Mouse (Mus musculus): ENCODE measurements around the gene Foxn3. TPM values are rescaled to one million over a fixed set of nuclear protein-coding genes. Genes with fewer than 3 reads are reported as not detected.

Foxn3 gene
- polyA plus RNA-seq, 1 experiment, result 28.9 TPM

- peaks cover 23% of the 10 kb centered on the region for H3K4me1 ChIP-seq (ENCODE audit: control insufficient read depth, insufficient read depth, insufficient read length, low read length)
- H3K4me3 ChIP-seq (ENCODE audit: insufficient read depth, low read depth, low read length), result no peak overlapping the region
- no peak overlapping the region for H3K27ac ChIP-seq (replicated peaks; ENCODE audit: low read depth, low read length)
Measured at GRCm38 (mm10) chr12:99257570-99257969, 305.8 kb downstream of the Foxn3 start.

DNA sequence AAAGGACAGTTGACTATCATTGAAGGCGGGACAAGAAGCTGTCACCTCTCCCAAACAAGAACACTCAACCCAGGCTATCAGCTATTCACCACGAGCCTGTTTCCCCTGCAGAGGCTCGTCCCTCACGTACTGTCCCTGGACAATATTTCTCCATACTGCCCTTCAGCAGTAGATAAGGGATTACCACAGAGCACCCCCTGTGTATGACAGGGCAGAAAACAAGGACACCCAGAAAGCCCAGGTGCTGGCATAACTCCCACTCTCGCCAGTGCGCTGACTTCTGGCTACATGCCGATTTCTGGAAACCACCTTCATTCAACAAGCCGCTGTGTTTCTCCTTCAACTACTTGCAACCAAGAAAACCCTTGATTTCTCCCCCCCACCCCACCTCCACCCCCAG is 306.4 kb downstream of the Foxn3 start:
- Histone ChIP-seq H3K4me3 (ENCODE audit: insufficient read depth, low read depth, low read length) (no peak overlapping the region), H3K4me1 (ENCODE audit: control insufficient read depth, insufficient read depth, insufficient read length, low read length) (peaks cover 18% of the 10 kb centered on the region), H3K27ac (replicated peaks; ENCODE audit: low read depth, low read length) (no peak overlapping the region)

GRCm38 (mm10) chr12:99256463-99256862 is 306.9 kb downstream of the Foxn3 start:
- Histone ChIP-seq H3K4me3 (ENCODE audit: insufficient read depth, low read depth, low read length) (no peak overlapping the region), H3K4me1 (ENCODE audit: control insufficient read depth, insufficient read depth, insufficient read length, low read length) (peaks cover 18% of the 10 kb centered on the region), H3K27ac (replicated peaks; ENCODE audit: low read depth, low read length) (no peak overlapping the region)

DNA sequence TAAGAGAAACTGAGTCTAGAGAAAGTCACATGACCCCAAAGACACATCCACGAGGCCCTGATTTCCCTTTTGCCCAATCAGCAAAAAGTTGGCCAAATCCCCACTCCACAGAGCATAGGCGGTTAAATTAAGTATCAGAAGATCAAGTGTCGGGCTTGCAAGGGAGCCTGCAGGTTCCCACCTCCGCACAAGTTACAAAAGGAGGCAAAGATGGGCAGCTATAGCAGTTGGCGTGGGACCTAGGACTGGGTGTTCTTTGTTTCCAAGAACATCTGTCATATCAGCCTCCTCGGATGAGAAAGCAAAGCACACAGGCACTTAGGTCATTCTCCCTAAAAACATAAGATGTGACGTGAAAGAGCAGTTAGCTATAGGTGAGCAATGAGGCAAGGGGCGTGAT is 308.9 kb downstream of the Foxn3 start:
- H3K27ac ChIP-seq (replicated peaks; ENCODE audit: low read depth, low read length), result no peak overlapping the region
- H3K4me1 ChIP-seq (ENCODE audit: control insufficient read depth, insufficient read depth, insufficient read length, low read length), result peaks cover 7% of the 10 kb centered on the region; the same call in 1 of the 2 replicates
- no peak overlapping the region for H3K4me3 ChIP-seq (ENCODE audit: insufficient read depth, low read depth, low read length)

DNA sequence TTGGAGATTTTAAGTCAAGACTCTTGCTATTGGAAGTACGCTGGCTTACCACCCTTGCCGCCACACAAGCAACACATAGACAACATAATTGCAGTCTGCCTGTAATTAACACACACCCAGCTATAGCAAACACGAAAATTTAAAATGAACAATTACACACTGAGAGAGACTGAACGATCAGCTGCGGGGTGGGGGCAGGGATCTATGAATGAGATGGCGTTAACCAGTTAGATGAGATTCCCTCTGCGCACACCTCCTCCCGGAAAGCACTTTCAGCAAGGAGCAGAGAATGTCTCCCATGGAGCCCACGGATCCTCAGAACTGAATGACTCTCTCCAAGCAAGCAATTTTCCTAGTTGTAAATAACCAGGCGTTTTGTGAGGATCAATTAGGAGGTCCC is 309.8 kb downstream of the Foxn3 start:
- H3K27ac ChIP-seq (replicated peaks; ENCODE audit: low read depth, low read length), result no peak overlapping the region
- H3K4me3 ChIP-seq (ENCODE audit: insufficient read depth, low read depth, low read length), result no peak overlapping the region
- H3K4me1 ChIP-seq (ENCODE audit: control insufficient read depth, insufficient read depth, insufficient read length, low read length), result peaks cover 7% of the 10 kb centered on the region; the same call in 1 of the 2 replicates

- H3K27ac ChIP-seq (replicated peaks; ENCODE audit: low read depth, low read length), result no peak overlapping the region
- H3K4me3 ChIP-seq (ENCODE audit: insufficient read depth, low read depth, low read length), result no peak overlapping the region
- peaks cover 13% of the 10 kb centered on the region for H3K4me1 ChIP-seq (ENCODE audit: control insufficient read depth, insufficient read depth, insufficient read length, low read length)
Measured at GRCm38 (mm10) chr12:99248606-99249005, 314.8 kb downstream of the Foxn3 start.

DNA sequence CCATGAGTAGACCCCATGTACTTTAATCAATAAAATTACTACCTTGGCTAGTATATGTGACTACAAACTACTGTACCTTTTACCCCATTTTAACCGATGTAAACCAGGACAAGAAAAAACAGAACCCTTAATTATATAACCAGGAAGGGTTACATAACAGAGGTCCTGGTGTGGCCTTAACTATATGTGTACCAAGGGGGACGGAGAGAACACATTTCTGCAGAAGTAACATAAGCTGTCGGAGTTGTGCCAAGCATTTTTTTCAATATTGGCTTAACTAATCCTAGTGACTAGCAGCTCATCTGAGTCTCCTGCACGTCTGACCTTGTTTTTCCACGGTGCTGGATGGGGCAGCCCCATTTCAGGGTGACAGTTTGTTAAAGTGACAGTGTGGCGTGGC is 315.4 kb downstream of the Foxn3 start:
- no peak overlapping the region for H3K4me3 ChIP-seq (ENCODE audit: insufficient read depth, low read depth, low read length)
- no peak overlapping the region for H3K27ac ChIP-seq (replicated peaks; ENCODE audit: low read depth, low read length)
- H3K4me1 ChIP-seq (ENCODE audit: control insufficient read depth, insufficient read depth, insufficient read length, low read length), result peaks cover 13% of the 10 kb centered on the region

GRCm38 (mm10) chr12:99246984-99247746 is 316.2 kb downstream of the Foxn3 start:
- no peak overlapping the region; the same call in 1 of the 2 replicates for H3K27ac ChIP-seq (replicated peaks; ENCODE audit: low read depth, low read length)
- H3K4me1 ChIP-seq (ENCODE audit: control insufficient read depth, insufficient read depth, insufficient read length, low read length), result peaks cover 13% of the 10 kb centered on the region
- no peak overlapping the region for H3K4me3 ChIP-seq (ENCODE audit: insufficient read depth, low read depth, low read length)

GRCm38 (mm10) chr12:99244673-99245072 is 318.7 kb downstream of the Foxn3 start:
- peaks cover 16% of the 10 kb centered on the region for H3K4me1 ChIP-seq (ENCODE audit: control insufficient read depth, insufficient read depth, insufficient read length, low read length)
- no peak overlapping the region for H3K27ac ChIP-seq (replicated peaks; ENCODE audit: low read depth, low read length)
- H3K4me3 ChIP-seq (ENCODE audit: insufficient read depth, low read depth, low read length), result no peak overlapping the region

DNA sequence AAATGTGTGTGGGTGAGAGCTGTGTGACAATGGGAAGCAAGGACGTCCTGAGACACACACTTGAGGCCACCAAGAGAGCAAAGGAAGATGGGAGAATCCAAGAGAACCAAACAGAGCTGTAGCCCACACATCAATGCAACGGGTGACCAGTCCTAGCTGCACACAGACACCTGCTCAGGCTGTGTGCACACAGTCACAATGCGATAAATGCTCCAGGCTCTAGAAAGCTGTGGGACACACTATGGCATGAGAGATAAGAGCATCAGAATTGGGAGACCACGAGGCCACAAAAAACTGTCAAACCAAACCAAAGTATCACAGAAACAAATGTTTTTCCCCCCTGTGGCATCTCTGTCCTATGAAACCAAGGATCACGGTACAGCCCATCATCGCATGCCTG is 319.1 kb downstream of the Foxn3 start:
- Histone ChIP-seq H3K4me1 (ENCODE audit: control insufficient read depth, insufficient read depth, insufficient read length, low read length) (peaks cover 16% of the 10 kb centered on the region), H3K4me3 (ENCODE audit: insufficient read depth, low read depth, low read length) (no peak overlapping the region)

DNA sequence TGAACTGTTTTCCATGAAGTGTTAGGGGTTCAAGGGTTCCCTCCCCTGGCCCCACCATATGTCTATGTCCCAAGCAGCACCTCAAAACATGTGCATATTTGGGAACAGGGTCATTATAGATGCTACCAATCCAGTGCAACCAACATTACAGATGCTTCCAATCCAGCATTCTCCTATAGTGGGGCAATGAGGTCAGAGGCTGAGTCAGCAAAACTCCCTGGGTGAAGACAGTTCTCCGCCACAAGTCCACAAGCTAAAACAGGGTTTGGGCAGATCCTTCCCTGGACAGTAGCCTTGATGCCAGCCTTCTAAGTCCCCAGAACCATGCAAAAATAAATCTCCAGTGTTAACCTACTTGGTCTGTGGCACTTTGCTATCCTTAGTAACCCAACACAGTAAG is 320.1 kb downstream of the Foxn3 start:
- H3K4me1 ChIP-seq (ENCODE audit: control insufficient read depth, insufficient read depth, insufficient read length, low read length), result peaks cover 22% of the 10 kb centered on the region

More for the DNA sequence above, 319.1 kb downstream of the Foxn3 start:
- H3K27ac ChIP-seq (replicated peaks; ENCODE audit: low read depth, low read length), result no peak overlapping the region

DNA sequence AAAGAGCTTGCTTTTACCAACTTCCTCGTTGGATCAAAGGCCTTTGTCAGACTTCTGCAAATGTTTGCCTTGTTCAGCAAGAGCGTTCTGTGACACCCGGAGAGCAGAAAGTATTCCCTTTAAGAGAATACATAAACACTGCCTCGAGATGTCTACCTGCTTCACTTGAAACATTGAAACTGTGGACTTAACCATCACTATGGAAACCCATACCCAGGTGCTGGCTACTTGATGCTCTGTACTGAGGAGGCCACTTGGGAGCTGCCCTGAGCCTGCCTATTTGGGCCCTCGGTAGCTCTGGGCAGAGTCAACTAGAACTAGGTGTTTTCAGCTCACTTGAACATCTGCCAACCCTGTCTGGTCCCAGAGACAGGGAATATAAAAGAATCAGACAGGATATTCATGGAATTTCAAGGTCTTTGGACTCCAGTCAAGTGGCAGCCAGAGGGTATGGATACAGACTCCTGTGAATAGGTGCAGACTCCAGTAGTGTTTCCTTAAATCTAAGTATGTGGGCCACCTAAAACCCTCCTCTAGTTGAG is 323.1 kb downstream of the Foxn3 start:
- no peak overlapping the region for H3K27ac ChIP-seq (replicated peaks; ENCODE audit: low read depth, low read length)
- H3K4me3 ChIP-seq (ENCODE audit: insufficient read depth, low read depth, low read length), result no peak overlapping the region
- peaks cover 10% of the 10 kb centered on the region for H3K4me1 ChIP-seq (ENCODE audit: control insufficient read depth, insufficient read depth, insufficient read length, low read length)

More for the DNA sequence above, 320.1 kb downstream of the Foxn3 start:
- no peak overlapping the region for H3K4me3 ChIP-seq (ENCODE audit: insufficient read depth, low read depth, low read length)
- H3K27ac ChIP-seq (replicated peaks; ENCODE audit: low read depth, low read length), result no peak overlapping the region

DNA sequence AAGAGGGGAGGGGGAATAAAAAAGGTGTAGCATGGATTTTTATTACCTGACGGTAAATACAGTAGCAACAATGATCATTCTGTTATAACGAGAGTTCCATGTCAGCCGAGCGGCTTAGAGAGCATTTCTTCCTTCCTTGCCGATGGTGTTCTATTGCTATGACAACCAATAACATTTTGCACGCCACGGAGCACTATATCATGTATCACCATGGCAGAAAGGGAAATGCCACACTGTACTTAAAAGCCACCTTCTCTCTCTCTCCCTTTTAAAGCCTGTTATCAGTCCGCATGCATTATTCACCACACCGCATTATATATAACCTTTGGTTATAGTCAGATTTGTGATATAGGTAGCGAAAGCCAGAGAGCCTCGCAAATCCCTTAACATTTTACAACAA is 323.6 kb downstream of the Foxn3 start:
- H3K4me1 ChIP-seq (ENCODE audit: control insufficient read depth, insufficient read depth, insufficient read length, low read length), result peaks cover 12% of the 10 kb centered on the region
- H3K4me3 ChIP-seq (ENCODE audit: insufficient read depth, low read depth, low read length), result no peak overlapping the region
- H3K27ac ChIP-seq (replicated peaks; ENCODE audit: low read depth, low read length), result no peak overlapping the region

DNA sequence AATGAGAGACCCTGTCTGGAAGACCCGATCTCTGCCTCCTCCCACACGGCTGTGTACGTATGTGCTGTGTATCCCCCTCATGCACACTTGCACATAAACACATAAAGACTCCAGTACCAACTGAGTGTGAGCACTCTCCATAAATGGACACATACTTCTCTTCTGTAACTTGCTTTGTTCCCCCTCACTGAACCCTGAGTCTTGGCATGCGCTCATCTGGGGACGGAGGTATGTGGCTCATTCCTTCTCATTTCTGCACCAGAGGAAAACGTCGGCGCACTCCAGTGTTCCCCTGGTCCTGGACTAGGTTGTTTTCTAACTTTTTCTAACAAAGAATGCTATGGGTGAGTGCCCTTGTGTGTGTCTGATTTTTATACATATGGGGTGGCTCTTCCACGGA is 325.9 kb downstream of the Foxn3 start:
- peaks cover 19% of the 10 kb centered on the region for H3K4me1 ChIP-seq (ENCODE audit: control insufficient read depth, insufficient read depth, insufficient read length, low read length)
- no peak overlapping the region for H3K27ac ChIP-seq (replicated peaks; ENCODE audit: low read depth, low read length)
- H3K4me3 ChIP-seq (ENCODE audit: insufficient read depth, low read depth, low read length), result no peak overlapping the region

DNA sequence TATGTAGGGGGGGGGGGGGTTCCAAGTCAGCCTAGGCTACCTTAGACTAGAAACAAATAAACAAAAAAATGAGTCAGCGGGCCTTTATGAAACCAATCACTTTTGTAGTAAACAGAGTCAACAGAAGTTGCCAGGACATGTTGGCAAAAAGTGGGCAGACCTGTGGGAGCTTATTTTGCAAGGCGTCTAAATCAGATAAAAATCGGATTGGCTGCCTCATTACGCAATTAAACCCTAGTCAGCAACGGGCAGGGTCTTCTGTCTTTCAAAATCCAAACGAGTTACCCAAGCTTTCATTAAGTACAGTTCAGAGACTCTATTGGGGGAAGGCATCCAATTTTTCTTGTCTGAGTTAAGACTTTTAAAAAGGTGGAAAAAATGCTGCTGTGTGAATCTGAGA is 329.0 kb downstream of the Foxn3 start:
- H3K27ac ChIP-seq (replicated peaks; ENCODE audit: low read depth, low read length), result peak overlapping the region; percentile 61
- H3K4me1 ChIP-seq (ENCODE audit: control insufficient read depth, insufficient read depth, insufficient read length, low read length), result peaks cover 32% of the 10 kb centered on the region
- no peak overlapping the region for H3K4me3 ChIP-seq (ENCODE audit: insufficient read depth, low read depth, low read length)

DNA sequence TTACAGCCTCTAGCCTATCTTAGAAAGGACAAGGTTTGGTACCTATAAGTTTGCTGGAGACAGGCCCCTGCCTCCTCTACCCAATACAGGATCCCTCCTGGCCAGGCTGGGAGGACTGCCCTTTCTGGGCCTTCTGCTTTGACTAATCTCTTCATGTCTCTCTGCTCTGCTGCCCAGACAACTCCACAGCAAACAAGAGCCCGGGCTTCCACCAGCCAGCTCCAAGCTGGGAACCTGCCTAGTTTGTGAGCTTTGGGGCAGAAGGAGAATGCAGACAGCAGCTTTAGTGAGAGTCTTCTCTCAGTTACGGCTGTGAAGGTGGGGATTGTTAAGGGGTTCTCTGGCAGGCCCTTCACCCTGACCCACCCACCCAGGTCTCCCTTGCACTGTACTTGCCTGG is 330.0 kb downstream of the Foxn3 start:
- Histone ChIP-seq H3K27ac (replicated peaks; ENCODE audit: low read depth, low read length) (peak overlapping the region; percentile 61), H3K4me1 (ENCODE audit: control insufficient read depth, insufficient read depth, insufficient read length, low read length) (peaks cover 33% of the 10 kb centered on the region), H3K4me3 (ENCODE audit: insufficient read depth, low read depth, low read length) (no peak overlapping the region)

Measured in brown adipose tissue, adult 24 weeks (tissue).